In genomic region chr17:65623130-65623529, GRCm38 (mm10) we compare ENCODE assay signal across 23 mouse cellular contexts. TPM values are rescaled to one million over a fixed set of nuclear protein-coding genes. Genes with fewer than 3 reads are reported as not detected.
"Had no signal": no experiment of that assay in that cellular context is flagged by ENCODE, and none has a peak within 500 bp of the region (broad histone marks: within the 10 kb centered on the region; RNA-seq: fewer than 3 reads in every experiment).

No protein-coding gene starts in this region.

- H3K9me3 ChIP-seq: midbrain, embryonic 13.5 days; neural tube, embryonic 13.5 days had no signal

- H3K4me3 ChIP-seq: left cerebral cortex, adult 2 months; liver, embryonic 13.5 days; megakaryocyte, embryonic 14.5 days; midbrain, embryonic 10.5 days; midbrain, embryonic 13.5 days; myocyte; neural tube, embryonic 13.5 days had no signal

- H3K27ac ChIP-seq: left cerebral cortex, adult 2 months; liver, embryonic 13.5 days; midbrain, embryonic 10.5 days; midbrain, embryonic 13.5 days; neural tube, embryonic 13.5 days had no signal

- H3K9ac ChIP-seq: liver, embryonic 13.5 days; lung, embryonic 14.5 days; midbrain, embryonic 13.5 days; neural tube, embryonic 13.5 days had no signal

- H3K36me3 ChIP-seq: liver, embryonic 13.5 days; midbrain, embryonic 10.5 days; midbrain, embryonic 13.5 days; neural tube, embryonic 13.5 days had no signal

- H3K4me1 ChIP-seq: liver, embryonic 13.5 days; midbrain, embryonic 10.5 days; midbrain, embryonic 13.5 days; neural tube, embryonic 13.5 days had no signal

- H3K4me2 ChIP-seq: liver, embryonic 13.5 days; lung, embryonic 14.5 days; midbrain, embryonic 13.5 days; neural tube, embryonic 13.5 days had no signal

- ATAC-seq: hindbrain, embryonic 16.5 days; lung, postnatal 0 days; midbrain, embryonic 13.5 days; midbrain, embryonic 16.5 days had no signal

- DNase-seq: kidney, adult 11 months; kidney, postnatal 36 days; layer of hippocampus, postnatal 36 days; liver, embryonic 13.5 days; lung, embryonic 14.5 days; retina, postnatal 1 day; right cerebral cortex, postnatal 25 days; thymus, adult 18-20 months; thymus, postnatal 36 days had no signal

- H3K27me3 ChIP-seq: liver, embryonic 13.5 days; megakaryocyte, embryonic 14.5 days; midbrain, embryonic 13.5 days; neural tube, embryonic 13.5 days had no signal

RNA-seq across cellular contexts. Expression of gene Txndc2, which starts 18.8 kb away (rescaled TPM):
- total RNA-seq: layer of hippocampus, adult 8-10 months; layer of hippocampus, postnatal 36 days had no signal
- polyA plus RNA-seq: hindbrain, embryonic 16.5 days; limb, embryonic 11.5 days; liver, embryonic 13.5 days; liver, embryonic 16.5 days; midbrain, embryonic 10.5 days; midbrain, embryonic 13.5 days; midbrain, embryonic 16.5 days; neural tube, embryonic 13.5 days; spleen, adult 2 months; stomach, embryonic 16.5 days had no signal
